Mouse (Mus musculus): ENCODE results near the gene Gm21394.

Gene Gm21394

DNA sequence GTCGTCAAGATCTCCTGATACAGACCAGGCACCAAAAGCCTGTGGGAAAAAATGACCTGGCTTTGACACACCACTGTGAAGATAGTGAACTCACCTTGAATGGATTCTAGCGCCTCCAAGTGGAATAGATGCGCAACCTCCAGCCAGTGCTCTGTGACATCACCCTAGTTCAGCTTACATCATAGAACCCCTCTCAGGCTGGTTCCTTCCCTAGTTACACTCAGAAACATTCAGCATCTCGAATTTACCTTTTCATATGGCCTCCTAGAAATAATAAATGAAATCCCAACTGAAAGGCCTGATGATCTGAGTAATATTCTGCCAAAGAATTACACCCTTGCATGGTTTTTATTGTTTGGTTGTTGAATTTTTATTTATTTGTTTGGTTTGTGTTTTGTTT lies at the start of gene Gm21394:
Gene Gm21394 (minus strand): TSS at position 101 of the 400 bp plus-strand sequence.
- no CpG with 5 or more reads among the region's 4 CpGs for WGBS

Measured in cerebral cortex, adult 2 months (tissue).